In the genomic region with DNA sequence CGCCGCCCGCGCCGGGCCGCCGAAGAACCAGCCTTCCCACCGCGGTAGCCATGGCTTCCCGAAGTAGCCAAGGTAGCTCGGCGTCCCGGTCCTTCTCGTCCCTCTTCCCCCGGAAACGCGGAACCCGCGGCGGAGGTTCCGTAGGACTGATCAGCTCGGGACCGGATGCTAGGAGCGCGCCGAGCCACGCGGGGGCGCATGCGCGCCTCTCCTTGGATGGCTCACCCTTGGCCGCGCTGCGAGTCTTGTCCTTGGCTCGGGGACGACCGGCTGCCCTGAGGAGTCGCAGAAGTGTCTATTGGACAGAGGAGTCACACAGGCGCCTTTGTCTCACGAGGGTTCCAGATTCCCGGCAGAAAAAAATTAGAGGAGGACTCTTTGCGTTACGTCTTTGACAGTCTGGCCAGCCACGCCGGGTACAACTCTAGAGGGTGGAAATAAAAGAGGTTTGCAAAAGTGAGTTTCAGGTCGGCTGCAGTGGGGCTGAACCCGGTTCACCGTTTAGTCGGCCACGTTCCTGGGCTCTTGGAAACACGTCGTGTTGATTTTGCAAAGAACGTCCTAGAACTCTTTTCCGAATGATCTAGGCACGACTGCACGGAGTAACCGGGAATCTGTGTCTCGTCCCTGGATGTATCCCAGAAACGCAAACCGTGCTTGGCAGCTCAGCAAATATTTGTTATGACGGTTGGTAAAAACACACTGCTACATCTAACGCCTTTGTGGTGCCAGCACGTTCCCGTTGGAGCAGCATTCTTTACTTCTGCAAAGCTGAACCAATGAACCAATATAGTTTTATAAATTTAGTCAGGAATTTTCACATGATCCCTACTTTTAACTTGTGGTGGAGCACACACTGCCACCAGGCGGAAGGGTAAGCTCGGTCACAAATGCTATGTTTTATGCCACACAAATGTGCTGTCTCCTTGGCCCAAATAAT, we compare ENCODE assay signal across 8 mouse cellular contexts. TPM values are rescaled to one million over a fixed set of nuclear protein-coding genes. Genes with fewer than 3 reads are reported as not detected.
DNase-seq lines count a peak whose midpoint lies in the region; ATAC-seq lines count a peak whose summit lies in the region.

A gene (minus strand): TSS at position 577 of the 940 bp plus-strand sequence.

- peak; percentile 95 for ATAC-seq in inflammation-experienced regulatory T-cells, adult 6 months
- ATAC-seq in megakaryocyte-erythroid progenitor cell, adult 5-6 weeks (replicated peaks; ENCODE audit: low FRiP score, low TSS enrichment, poor library complexity, severe bottlenecking), result peak; percentile 92

- peak; percentile 99 for DNase-seq in adipocyte (ENCODE audit: low spot score)
- DNase-seq in embryo, embryonic 10 days (ENCODE audit: low spot score), result peak; percentile 96
- peak; percentile 98 for DNase-seq in gastrocnemius, postnatal 10 days
- peak; percentile 92 to 96 for DNase-seq in left cerebral cortex, postnatal 10 days (ENCODE audit: extremely low spot score in 1 of 2, low spot score in 2 of 2)
- peak; percentile 94 for DNase-seq in right cerebral cortex, postnatal 25 days
- DNase-seq in urinary bladder, postnatal 4 days (ENCODE audit: low spot score in 2 of 2), result peak; percentile 95 to 98

- intact Hi-C loops in left cerebral cortex, postnatal 10 days (cut with DNase I), result loop anchor here (2.0 to 10.0 kb wide), 4 partner anchors 37 to 949 kb away; a partner anchor contains a TSS

RNA-seq across cellular contexts. Expression of the gene that starts here (rescaled TPM):
- total RNA-seq in gastrocnemius, postnatal 10 days (2021), result 10 to 100 TPM; 22.6 TPM
- 10 to 100 TPM; 20.6 to 31.7 (median 25.7) TPM for polyA plus RNA-seq in inflammation-experienced regulatory T-cells, adult 6 months (2017; shearing (Covaris generic))
- 10 to 100 TPM; 20.0 to 21.2 TPM for total RNA-seq in left cerebral cortex, postnatal 10 days (2021)
- total RNA-seq in megakaryocyte-erythroid progenitor cell, adult 5-6 weeks (2014; fragmentation: Nextera tagmentation), result 41.6 and 42.4 TPM in 2 replicates
- total RNA-seq in megakaryocyte-erythroid progenitor cell, adult 5-6 weeks (2017), result 61.9 and 84.4 TPM in 2 replicates

Comparison
In these comparisons a context has a peak if more than half of its experiments do, and no peak if none do; other contexts are left out.
1. Peak in every context shown above with its lines: DNase-seq and ATAC-seq.